9 mouse cellular contexts compared by ENCODE assay signal in the genomic region with DNA sequence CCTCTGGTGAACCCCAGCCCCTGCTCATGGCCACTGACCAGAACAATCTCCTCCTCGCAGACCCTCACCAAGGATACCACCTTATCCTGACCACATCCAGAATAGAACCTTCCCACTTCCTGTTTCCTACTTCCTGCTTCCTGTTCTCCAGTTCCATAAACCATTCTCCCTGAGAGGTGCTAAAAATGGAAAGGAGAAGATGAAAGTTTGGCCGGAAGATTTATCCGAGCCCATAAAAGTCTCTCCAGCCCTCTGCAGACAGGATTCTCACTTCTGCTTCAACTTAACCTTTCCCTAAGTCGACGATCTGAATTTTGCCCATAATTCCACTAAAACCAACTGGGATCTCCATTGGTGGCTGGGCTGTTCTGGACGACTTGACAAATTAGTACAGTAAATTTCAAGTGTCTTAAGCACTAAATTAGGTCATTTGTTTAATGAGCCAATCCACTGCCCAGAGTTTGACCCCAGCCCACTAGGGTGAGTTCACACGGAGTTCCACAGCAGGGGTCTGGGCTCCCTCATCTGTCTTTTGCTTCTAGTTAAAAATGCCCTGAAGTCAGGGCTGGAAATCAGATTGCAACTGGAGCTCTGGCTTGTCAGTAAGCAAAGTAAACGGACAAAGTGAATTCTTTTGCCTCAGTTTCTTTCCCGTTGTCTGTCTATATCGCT.
DNase-seq lines count a peak whose midpoint lies in the region; ATAC-seq lines count a peak whose summit lies in the region.
"Had no signal": no experiment of that assay in that cellular context is flagged by ENCODE, and none has a peak within 500 bp of the region (broad histone marks: within the 10 kb centered on the region; RNA-seq: fewer than 3 reads in every experiment).

No protein-coding gene starts in this region.

- no peaks in the 10 kb centered on the region for H3K36me3 ChIP-seq in heart, embryonic 11.5 days (ENCODE audit: control insufficient read depth, insufficient read depth, low read length)
- no peaks in the 10 kb centered on the region for H3K36me3 ChIP-seq in embryonic facial prominence, embryonic 14.5 days (ENCODE audit: control insufficient read depth, insufficient read depth, low read length)
- H3K36me3 ChIP-seq in intestine, embryonic 15.5 days: no peaks in the 10 kb centered on the region
- H3K36me3 ChIP-seq in midbrain, embryonic 14.5 days (ENCODE audit: control insufficient read depth, insufficient read depth, low read length): no peaks in the 10 kb centered on the region

- H3K27ac ChIP-seq in heart, embryonic 11.5 days (ENCODE audit: low read depth, low read length): peak overlapping the region; percentile 65
- peak overlapping the region; percentile 85 for H3K27ac ChIP-seq in embryonic facial prominence, embryonic 14.5 days (replicated peaks; ENCODE audit: low read depth, low read length)
- peak overlapping the region; percentile 85 for H3K27ac ChIP-seq in intestine, embryonic 15.5 days
- 0 out of 2 replicates have a peak overlapping the region, but pooled peaks have one; percentile 26 for H3K27ac ChIP-seq in midbrain, embryonic 14.5 days (replicated peaks; ENCODE audit: low read depth, low read length)

- peaks cover 25% of the 10 kb centered on the region for H3K4me1 ChIP-seq in heart, embryonic 11.5 days (ENCODE audit: control insufficient read depth, insufficient read depth, low read length)
- H3K4me1 ChIP-seq in embryonic facial prominence, embryonic 14.5 days (ENCODE audit: control insufficient read depth, insufficient read depth, low read length): peaks cover 27% of the 10 kb centered on the region
- H3K4me1 ChIP-seq in intestine, embryonic 15.5 days (replicated peaks): peaks cover 21% of the 10 kb centered on the region
- H3K4me1 ChIP-seq in midbrain, embryonic 14.5 days (ENCODE audit: control insufficient read depth, insufficient read depth, low read length): peaks cover 17% of the 10 kb centered on the region

- DNase-seq in heart, postnatal 4 days: no peak
- DNase-seq in embryonic facial prominence, embryonic 14.5 days (ENCODE audit: low spot score): no peak
- no peak for DNase-seq in midbrain, embryonic 14.5 days
- no peak for DNase-seq in spleen, postnatal 36 days (ENCODE audit: low spot score in 2 of 2)
- no peak for DNase-seq in thymus, postnatal 14 days
- DNase-seq in left cerebral cortex, adult 8-10 months (ENCODE audit: low spot score in 2 of 2): no peak
- DNase-seq: adrenal gland, postnatal 10 days had no signal

- H3K9me3 ChIP-seq in heart, embryonic 11.5 days (replicated peaks; ENCODE audit: control insufficient read depth, low read length): no peaks in the 10 kb centered on the region
- no peaks in the 10 kb centered on the region for H3K9me3 ChIP-seq in embryonic facial prominence, embryonic 14.5 days (ENCODE audit: control insufficient read depth, low read length)
- no peaks in the 10 kb centered on the region for H3K9me3 ChIP-seq in intestine, embryonic 15.5 days
- no peaks in the 10 kb centered on the region for H3K9me3 ChIP-seq in midbrain, embryonic 14.5 days (ENCODE audit: control insufficient read depth, low read length)

- H3K27me3 ChIP-seq in heart, embryonic 11.5 days (ENCODE audit: control insufficient read depth, insufficient read depth, low read length): no peaks in the 10 kb centered on the region
- H3K27me3 ChIP-seq in embryonic facial prominence, embryonic 14.5 days (replicated peaks; ENCODE audit: control insufficient read depth, insufficient read depth, low read length): 0 out of 2 replicates have a peak, but pooled peaks cover 3% of the 10 kb centered on the region
- 0 out of 2 replicates have a peak, but pooled peaks cover 9% of the 10 kb centered on the region for H3K27me3 ChIP-seq in intestine, embryonic 15.5 days (replicated peaks)
- no peaks in the 10 kb centered on the region for H3K27me3 ChIP-seq in midbrain, embryonic 14.5 days (ENCODE audit: control insufficient read depth, insufficient read depth, low read length)

- H3K4me3 ChIP-seq in heart, embryonic 11.5 days (ENCODE audit: low read depth, low read length): no peak overlapping the region
- H3K4me3 ChIP-seq in embryonic facial prominence, embryonic 14.5 days (ENCODE audit: low read depth, low read length): peak overlapping the region; percentile 22
- no peak overlapping the region for H3K4me3 ChIP-seq in intestine, embryonic 15.5 days (replicated peaks)
- no peak overlapping the region for H3K4me3 ChIP-seq in midbrain, embryonic 14.5 days (replicated peaks; ENCODE audit: low read depth, low read length)

- peak overlapping the region; percentile 57 for H3K4me2 ChIP-seq in heart, embryonic 11.5 days
- H3K4me2 ChIP-seq in embryonic facial prominence, embryonic 14.5 days (ENCODE audit: low read depth, low read length): peak overlapping the region; percentile 54
- peak overlapping the region; percentile 54 for H3K4me2 ChIP-seq in intestine, embryonic 15.5 days (replicated peaks)
- peak overlapping the region; percentile 46 for H3K4me2 ChIP-seq in midbrain, embryonic 14.5 days (ENCODE audit: low read length)

- 47% methylated on average over 10 of the region's 10 CpGs for WGBS in heart, embryonic 11.5 days (ENCODE audit: insufficient replicate concordance)
- WGBS in embryonic facial prominence, embryonic 14.5 days: 45% methylated on average over 10 of the region's 10 CpGs
- WGBS in intestine, embryonic 15.5 days: 40% methylated on average over 10 of the region's 10 CpGs
- WGBS in midbrain, embryonic 14.5 days: 85% methylated on average over 10 of the region's 10 CpGs

- peak overlapping the region; percentile 48; the same call in 1 of the 2 replicates for H3K9ac ChIP-seq in heart, embryonic 11.5 days (ENCODE audit: low read depth, low read length)
- no peak overlapping the region for H3K9ac ChIP-seq in embryonic facial prominence, embryonic 14.5 days (ENCODE audit: low read depth, low read length)
- H3K9ac ChIP-seq in intestine, embryonic 15.5 days: no peak overlapping the region
- H3K9ac ChIP-seq in midbrain, embryonic 14.5 days (replicated peaks; ENCODE audit: low read length): no peak overlapping the region

- ATAC-seq in heart, embryonic 11.5 days (replicated peaks; ENCODE audit: insufficient number of reproducible peaks, low FRiP score, low TSS enrichment): no peak
- ATAC-seq in embryonic facial prominence, embryonic 14.5 days (ENCODE audit: low read depth): no peak
- ATAC-seq in intestine, embryonic 15.5 days: no peak
- no peak for ATAC-seq in midbrain, embryonic 14.5 days (ENCODE audit: low FRiP score, low TSS enrichment)

Comparison
In these comparisons a context has a peak if more than half of its experiments do, and no peak if none do; other contexts are left out.
1. H3K27ac ChIP-seq: peak in every context shown above with its lines; median percentile 85 in embryonic facial prominence, embryonic 14.5 days; 85 in intestine, embryonic 15.5 days; 65 in heart, embryonic 11.5 days; 26 in midbrain, embryonic 14.5 days.